Mouse (Mus musculus): Measurements from ENCODE around the gene Ctnna3. TPM values are rescaled to one million over a fixed set of nuclear protein-coding genes. Genes with fewer than 3 reads are reported as not detected.
"Not testable (repeated sequence)": the region's sequence is repeated elsewhere in the genome, so short reads cannot be mapped to it uniquely, and the experiment has no call there.

Gene Ctnna3
- total RNA-seq, 2 experiments from 2014 or later: 75.4 to 79.3 TPM

DNA sequence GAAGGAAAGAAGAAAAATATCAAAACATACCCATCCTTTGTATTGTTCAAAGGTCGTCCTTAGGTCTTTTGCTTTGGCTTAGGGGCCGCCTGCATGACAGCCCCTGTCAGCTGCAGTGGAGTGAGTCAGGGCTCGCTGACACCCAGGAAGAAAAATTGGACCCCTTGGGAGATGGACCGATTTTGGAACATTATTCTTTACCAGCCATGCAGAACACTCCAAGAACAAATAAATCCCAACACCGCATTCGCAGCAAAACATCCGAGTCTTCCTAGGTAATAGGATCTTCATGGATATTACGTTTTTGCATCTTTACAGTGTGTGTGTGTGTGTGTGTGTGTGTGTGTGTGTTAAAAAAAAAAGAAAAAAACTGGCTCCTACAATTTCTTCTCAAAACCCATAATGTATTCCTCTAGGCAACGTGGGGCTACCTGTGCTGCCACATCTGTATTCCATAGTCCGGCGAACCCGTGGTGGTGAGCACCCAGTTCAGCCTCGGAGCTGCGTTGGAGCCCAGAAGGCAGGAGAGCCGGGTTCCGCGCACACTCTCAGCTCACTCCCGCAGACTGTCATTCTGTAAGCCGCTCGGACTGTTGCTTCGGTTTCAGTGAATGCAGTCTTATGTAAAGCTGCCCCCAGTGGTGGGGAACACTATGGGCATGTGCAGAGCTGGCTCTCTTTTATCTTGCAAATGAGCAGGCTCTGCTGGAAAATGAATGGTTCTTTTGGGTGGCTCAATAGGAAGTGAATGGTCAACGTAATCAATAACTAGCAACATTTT, 660.0 kb downstream of the Ctnna3 start, which contains the start of gene Lrrtm3:
TSS of gene Lrrtm3 (minus strand) at position 598 of the 781 bp plus-strand sequence.
- intact Hi-C loops (cut with DNase I): loop anchor here (5.0 kb wide), 1 partner anchor 182 kb away; no protein-coding TSS in a partner anchor
- DNase-seq: peak; percentile 56 to 66

DNA sequence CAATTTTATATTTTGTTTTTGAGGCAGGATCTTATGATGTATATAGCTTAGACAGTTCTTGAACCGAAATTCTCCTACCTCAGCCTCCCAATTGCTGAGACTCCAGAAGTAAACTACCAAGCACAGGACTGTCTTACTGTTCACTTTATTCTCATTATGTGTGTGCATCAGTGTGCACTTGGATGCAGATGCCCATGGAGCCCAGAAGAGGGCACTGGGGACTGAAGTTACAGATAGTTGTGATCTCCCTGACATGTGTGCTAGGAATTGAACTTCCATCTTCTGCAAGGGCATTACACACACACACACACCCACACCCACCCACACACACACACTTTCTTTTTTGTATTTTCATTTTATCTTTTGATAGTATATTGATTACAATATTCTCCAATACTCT, 666.6 kb downstream of the Ctnna3 start:
- DNase-seq: no peak
- intact Hi-C loops (cut with DNase I): no loop called here

DNA sequence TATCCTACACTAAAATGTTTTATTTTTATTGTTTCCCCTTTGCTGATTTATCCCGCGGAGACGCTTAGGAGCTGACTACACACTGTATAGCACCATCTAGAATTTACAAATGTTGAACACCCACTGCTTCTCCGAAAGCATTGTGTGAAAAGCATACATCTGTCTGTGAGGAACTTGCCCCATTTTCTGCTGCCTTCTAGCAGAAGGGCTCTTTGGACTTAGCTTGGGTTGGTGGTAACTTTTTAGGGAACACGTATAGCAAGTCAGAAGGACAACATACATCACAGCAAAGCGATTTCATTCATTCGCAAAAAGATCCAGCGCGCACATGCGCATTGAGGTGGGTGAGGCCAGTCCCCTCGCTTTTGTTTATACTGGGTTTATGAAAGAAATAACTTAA, 685.3 kb downstream of the Ctnna3 start:
- intact Hi-C loops (cut with DNase I): no loop called here
- DNase-seq: no peak

DNA sequence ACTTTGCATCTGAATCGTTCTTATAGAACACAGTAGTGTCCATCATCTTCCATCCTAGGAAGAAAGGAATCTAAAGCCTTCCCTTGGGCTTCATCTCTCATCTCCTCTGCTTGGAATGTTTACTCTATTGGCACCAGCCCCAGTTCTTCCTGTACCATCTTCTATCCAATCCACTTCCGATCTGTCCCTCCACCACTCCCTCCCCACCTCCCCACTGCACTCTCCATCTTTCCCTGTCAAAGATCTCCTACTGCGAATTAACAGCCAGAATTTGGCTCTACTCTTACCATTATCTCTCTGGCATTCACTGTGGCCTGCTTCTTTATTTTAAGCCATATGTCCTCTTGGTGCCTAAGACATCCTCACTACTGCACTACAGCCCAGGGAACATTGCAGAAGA, 688.9 kb downstream of the Ctnna3 start:
- intact Hi-C loops (cut with DNase I): no loop called here

DNA sequence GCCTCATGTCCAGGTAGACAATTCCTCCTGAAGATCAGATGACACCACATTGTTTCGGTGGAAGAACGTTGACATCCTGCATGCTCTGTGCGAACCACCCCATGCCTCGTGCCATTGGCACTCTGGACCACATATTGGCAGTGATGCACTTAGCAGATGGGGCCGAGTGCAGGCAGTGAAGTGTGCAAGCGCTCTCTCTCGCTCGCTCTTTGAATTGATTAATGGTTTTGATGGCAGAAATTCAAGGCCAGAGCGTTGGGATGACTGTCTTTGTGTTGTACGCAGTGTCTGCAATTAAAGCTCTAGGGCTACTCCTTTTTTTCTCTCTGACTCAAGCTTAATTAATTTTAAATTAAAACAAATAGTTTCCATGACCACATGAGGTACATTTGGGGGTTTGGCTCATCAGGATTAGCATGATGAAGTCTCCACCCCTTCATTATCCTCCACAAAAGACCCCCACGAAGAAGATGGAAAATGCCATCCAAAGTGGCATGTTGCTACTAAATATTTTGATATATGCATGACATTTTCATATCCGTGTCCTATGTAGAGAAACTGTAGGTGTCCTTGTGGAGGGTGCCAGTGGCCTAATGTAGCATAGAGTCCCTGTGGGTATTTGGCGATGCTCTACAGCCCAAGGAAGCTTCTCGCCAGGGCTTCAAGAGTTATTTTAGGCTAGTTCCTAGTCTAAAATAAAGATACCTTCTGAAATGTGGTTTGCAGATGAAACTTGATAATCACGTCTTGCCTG, 700.7 kb downstream of the Ctnna3 start:
- DNase-seq: no peak
- intact Hi-C loops (cut with DNase I): no loop called here

More for the DNA sequence above, 688.9 kb downstream of the Ctnna3 start:
- no peak for DNase-seq

DNA sequence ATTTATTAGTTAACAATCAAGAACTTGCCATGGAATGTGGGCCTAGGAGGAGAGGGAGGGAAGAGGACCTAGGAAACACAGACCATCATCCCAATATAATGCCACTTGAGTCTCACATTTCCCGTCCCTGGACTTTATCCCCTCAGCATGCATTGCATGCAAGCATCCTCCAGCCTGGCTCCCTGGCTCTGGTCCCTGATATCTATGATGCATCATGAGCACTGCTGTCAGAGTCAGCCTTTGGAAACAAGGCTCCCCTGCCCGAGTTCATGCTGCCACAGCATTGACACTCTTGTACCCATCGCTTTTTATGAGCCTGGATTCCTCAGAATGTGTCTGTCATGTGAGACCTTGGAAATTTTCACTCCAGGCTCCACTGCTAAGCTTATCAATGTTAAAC, 703.6 kb downstream of the Ctnna3 start:
- intact Hi-C loops (cut with DNase I): no loop called here

DNA sequence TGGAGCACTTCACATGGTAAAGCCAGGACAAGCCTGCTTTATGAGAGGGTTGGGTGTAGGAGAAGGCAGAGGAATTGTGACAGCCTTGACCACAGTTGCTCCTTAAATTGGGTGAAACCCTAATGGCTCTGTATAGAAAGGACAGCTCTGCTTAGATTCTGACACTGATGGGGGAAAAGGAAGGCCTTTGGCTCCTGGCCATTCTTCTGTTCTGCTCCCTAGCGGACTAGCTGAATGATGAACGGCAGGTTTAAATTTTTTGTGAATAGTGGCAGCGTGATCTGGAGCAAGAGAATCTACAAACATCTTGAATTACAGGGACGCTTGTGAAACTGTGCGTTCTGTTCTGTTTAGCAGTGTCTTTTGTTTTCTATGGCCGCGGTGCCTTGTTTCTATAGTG, 705.6 kb downstream of the Ctnna3 start:
- no peak for DNase-seq
- intact Hi-C loops (cut with DNase I): no loop called here

More for the DNA sequence above, 703.6 kb downstream of the Ctnna3 start:
- no peak for DNase-seq

DNA sequence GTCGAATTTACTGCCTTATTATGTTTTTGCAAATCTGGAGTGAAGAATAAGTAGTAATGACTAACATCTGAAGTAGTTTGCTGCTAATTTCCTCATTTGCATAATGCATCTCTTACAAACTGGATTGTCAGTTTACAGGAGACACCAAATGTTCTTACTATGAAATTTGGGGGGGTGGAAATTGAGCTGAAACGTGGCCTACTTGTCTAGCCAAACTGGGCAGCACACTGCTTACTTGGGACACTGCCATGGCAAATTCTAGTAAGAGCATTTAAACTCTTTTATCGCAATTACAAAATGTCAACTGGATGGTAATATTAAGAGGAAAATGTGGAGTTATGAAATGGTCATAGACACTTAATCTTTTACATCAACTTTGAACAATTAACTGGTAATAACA, 716.6 kb downstream of the Ctnna3 start:
- intact Hi-C loops (cut with DNase I): no loop called here
- no peak for DNase-seq

DNA sequence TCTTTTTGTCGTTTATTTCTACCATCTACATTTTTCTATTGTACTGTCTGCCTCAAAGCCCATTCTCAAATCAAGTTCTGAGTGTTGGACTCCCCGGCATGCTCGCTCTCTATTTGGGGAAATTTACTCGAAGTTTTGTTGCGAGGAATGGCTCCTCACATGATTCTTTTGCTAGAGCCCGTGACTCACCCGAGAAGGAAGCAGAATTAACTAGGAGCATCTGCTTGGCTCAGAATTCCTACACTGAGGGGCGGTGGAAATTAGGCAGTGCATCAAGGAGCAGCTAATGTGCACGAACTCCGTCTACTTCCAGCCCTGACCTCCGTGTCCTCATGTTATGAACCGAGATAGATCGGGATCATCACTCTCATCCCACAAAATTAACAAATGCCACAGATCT, 751.8 kb downstream of the Ctnna3 start:
- intact Hi-C loops (cut with DNase I): no loop called here
- DNase-seq: no peak

DNA sequence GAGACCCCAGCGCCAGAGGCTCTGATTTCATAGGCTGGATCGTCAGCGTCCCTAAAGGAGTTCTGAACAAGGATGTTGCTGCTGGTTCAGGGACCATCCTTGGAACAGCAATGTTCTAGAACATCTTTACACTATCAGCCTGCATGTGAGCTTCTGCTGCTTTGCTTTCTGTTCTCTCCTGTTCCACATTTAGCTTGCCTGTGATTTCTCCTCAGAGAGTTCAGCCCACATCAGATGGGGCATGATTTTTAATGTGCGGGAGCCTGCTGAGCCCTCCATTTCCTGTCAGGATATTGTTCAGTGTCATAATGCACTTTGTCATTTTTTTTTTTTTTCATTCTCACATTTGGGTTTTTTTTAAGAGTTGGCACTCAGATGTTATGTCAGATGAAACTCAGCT, 752.8 kb downstream of the Ctnna3 start:
- no peak for DNase-seq
- intact Hi-C loops (cut with DNase I): no loop called here

DNA sequence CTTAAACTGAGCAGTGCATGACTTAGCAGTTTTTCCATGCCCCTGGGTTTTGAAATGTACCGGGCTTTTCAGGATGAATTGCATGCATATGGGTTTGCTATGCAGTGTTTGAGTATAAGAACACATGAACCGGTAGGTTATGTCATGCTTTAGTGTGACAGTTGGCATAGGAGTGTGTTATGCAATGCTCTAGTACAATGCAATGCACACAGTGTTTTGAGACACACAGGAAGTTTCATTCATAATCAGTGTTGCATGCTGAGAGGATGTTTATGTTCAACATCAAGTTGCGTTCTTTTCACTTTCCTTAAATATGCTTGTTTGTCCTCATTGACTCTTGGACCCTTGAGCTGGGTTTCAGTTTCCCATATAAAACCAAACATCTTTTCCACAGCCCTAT, 758.1 kb downstream of the Ctnna3 start:
- intact Hi-C loops (cut with DNase I): no loop called here
- no peak for DNase-seq

DNA sequence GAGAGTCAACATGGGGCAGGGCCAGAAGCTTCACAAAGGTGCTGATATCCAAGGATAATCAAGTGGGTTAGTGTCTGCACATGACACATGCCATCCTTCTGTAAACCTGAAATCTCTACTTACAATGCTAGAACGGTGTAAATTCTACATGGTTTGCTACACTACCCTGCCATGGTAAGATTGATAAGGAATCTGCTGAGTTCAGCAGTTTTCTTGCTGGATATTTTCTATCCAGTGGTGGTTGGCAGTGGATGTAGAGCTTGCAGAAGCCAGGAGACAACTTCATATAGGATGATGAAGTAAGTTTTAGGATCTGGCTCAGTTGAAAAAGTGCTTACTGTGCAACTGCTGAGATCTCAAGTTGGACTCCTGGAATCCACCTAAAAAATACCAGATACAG, 767.7 kb downstream of the Ctnna3 start:
- intact Hi-C loops (cut with DNase I): no loop called here
- DNase-seq: no peak

DNA sequence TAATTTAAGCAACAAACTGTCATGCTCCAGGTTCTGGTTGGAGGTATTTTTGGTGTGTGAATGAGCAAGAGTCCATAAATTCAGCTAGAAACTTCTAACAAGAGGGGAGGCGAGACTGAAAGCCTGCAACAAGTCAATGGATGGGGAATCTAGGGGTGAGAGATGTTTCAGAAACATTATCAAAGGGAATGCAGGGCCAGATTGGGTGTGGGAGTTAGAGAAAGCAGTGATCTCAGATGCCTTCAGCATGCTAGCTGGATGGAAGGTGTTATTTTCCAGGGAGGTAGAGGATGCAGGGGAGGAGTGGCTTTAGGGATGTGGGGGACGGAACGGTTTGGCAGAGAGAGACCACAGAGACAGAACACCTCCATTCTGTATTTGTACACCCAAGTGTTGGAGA, 785.7 kb downstream of the Ctnna3 start:
- DNase-seq: no peak
- intact Hi-C loops (cut with DNase I): no loop called here

DNA sequence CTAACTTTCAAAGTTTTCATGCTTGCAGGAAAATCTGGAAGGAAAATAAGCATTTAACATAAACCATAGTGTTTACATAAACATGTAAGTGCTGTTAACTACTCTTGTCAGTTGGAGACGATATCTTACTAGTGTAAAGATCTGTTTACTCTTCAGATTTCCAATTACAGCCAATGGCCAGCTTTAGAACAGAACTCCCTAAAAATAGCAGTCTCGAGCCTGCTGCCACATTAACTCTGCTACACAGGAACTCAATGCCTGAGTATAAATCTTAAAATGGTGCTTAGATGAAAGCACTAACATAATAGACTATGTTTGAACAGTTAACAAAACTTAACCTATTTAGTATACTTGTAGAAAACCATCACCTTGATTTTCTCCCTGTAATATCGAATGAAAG, 793.1 kb downstream of the Ctnna3 start:
- DNase-seq: no peak
- intact Hi-C loops (cut with DNase I): no loop called here

DNA sequence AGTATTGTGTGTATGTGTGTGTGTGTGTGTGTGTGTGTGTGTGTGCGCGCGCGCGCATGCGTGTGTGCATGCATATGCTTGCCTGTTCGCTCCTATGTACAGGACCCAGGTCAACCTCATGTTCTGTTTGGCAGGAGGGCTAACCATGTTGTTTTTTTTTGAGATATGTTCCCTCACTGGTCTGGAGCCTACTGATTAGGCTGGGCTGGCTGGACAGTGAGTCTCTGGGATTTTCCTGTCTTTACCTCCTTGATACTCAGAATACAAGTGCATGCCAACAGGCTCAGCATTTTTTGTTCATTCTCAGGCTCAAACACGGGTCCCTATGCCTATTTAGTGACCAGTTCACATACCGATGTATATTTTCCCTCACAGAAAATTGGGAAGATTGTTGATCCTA, 794.1 kb downstream of the Ctnna3 start:
- DNase-seq: no peak
- intact Hi-C loops (cut with DNase I): no loop called here

DNA sequence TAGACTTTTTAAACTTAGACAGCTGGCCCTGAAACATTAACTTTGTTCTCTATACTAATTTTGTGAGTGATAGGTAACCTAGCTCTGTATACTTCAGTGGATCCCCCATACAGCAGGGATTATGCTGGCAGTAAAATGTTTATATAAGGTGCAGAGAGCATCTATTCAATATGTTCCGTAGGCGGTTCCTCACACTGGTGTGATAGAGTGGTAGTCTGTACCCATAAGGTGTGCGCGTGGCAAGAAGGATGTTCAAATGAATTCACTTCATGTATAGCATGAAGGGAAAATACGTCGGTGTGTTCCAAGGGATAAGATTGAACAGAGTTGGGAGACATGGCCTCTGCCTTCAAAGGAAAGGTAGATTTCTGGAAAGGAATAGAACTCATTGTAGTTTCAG, 794.5 kb downstream of the Ctnna3 start:
- intact Hi-C loops (cut with DNase I): no loop called here
- DNase-seq: no peak

DNA sequence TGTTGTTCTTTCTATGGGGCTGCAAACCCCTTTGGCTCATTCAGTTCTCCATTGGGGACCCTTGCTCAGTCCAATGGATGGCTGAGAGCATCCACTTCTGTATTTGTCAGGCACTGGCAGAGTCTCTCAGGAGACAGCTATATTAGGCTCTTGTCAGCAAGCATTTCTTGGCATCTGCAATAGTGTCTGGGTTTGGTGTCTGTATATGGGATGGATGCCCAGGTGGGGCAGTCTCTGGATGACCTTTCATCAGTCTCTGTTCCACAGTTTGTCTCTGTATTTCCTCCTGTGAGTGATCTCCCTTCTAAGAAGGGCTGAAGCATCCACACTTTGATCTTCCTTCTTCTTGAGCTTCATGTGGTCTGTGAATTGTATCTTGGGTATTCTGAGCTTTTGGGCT, 795.9 kb downstream of the Ctnna3 start:
- peak in 1 of 2 experiments; percentile 31 for DNase-seq
- intact Hi-C loops (cut with DNase I): not testable (repeated sequence)

DNA sequence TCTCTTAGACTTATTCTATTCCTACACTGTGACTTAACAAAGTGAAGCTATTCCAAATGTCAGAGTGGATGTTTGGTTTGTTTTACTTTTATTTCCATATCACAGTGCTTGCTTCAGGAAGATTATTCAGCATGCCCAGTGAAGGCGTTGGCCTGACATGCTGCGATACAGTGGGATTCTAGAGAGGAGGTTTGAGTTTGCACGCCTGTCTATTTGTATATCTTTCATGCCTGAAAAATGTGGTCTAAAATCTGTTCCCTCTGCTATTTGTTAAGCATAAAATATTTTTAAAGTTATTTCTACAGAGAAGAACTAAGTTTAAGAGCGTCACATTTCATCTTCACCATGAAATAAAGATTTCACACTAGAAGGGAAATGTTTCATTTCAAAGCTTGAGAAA, 813.5 kb downstream of the Ctnna3 start:
- intact Hi-C loops (cut with DNase I): no loop called here
- no peak for DNase-seq

DNA sequence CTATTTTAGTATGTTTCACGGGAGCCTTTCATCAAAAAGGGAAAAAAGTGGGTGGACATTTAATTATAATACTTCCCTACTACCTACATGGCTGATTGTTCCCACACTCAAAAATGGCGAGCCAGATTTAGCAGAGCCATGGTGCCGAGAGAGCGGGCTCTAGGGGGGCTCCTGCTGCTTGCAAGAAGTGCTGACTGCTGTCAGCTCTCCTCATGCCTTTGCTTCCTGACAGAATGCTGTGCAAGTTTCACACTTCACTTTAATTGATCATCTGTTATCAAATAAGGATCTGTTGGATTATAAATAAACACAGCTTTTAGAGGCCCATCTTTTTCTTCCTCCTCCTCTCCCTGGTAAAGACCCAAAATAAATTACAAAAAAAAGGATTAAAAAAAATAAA, 838.3 kb downstream of the Ctnna3 start:
- intact Hi-C loops (cut with DNase I): no loop called here
- DNase-seq: no peak

DNA sequence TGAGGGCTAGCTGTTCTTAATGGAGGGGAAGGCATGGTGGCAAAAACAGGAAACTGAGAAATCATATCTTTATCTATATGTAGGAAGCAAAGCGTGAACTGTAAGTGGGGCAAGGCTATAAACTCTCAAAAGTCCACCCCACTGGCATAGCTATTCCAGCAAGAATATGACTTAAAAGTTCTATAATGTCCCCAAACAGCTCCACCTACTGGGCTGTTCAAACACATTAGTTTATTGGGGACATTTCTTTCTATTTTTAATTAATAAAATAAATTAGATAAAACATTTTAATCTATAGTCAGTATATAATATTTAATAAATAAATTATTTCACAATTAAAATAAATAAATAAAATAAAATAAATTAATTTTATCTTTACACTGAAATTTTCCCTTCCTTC, 845.2 kb downstream of the Ctnna3 start:
- intact Hi-C loops (cut with DNase I): loop anchor here (10.0 kb wide), 1 partner anchor 690 kb away; no protein-coding TSS in a partner anchor
- no peak for DNase-seq

DNA sequence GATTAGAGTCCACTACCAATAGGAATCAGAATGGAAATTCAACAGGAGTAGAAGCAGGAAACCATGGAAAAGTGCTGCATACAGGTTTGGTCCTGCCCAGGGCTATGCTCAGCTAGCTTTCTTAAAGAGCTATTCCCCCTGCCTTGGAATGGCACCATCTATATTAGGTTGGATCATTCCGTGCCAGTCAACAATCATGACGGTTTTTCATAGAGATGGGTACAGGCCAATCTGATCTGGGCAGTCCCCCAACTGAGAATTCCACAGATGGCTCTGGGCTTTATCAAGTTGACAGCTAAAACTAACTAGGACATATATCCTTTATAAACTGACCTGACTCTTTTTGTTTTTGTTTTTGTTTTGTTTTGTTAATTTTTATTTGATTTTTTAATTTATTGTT, 848.9 kb downstream of the Ctnna3 start:
- peak; percentile 17 to 21 for DNase-seq
- intact Hi-C loops (cut with DNase I): loop anchor here (10.0 kb wide), 1 partner anchor 694 kb away; no protein-coding TSS in a partner anchor

DNA sequence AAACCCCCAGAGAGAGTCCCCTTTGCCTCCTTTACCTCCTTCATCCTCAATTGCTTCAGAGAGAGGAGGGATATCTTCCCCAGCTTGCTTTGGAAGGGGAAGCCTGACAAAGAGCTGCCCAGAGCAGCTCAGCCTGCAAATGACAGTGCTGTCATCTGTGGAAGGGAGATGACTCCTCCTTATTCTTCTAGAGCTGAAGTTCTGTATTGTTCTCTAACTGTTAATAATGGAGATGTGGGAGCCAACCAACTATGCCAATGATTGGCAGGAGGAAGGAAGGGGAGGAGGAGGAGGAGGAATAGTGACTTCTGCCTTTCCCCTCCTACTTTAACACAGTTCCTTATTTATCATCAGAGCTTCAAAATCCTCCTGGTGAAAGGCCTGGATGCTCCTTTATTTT, 875.9 kb downstream of the Ctnna3 start:
- DNase-seq: no peak
- intact Hi-C loops (cut with DNase I): no loop called here

Data from heart, postnatal 10 days (tissue).